Comparison of ENCODE assay signal across 11 mouse cellular contexts in genomic region chr5:118946090-118946489, GRCm38 (mm10).
A peak's percentile ranks its signal among the peaks of the same experiment; 100 is the strongest.
DNase-seq lines count a peak whose midpoint lies in the region; ATAC-seq and TF ChIP-seq lines count a peak whose summit lies in the region.
"Had no signal": no experiment of that assay in that cellular context is flagged by ENCODE, and none has a peak within 500 bp of the region (broad histone marks: within the 10 kb centered on the region; RNA-seq: fewer than 3 reads in every experiment).

No protein-coding gene starts in this region.

- DNase-seq in forebrain, embryonic 11.5 days (ENCODE audit: low spot score) = no peak
- peak; percentile 64 for DNase-seq in left cerebral cortex, postnatal 4 days
- DNase-seq in left cerebral cortex, postnatal 36 days (ENCODE audit: low spot score in 2 of 2) = no peak
- peak; percentile 52 for DNase-seq in limb, embryonic 14.5 days (ENCODE audit: low spot score)
- no peak for DNase-seq in adrenal gland, postnatal 36 days
- DNase-seq: B cell, adult 2 months; liver, postnatal 0 days had no signal

- no peaks in the 10 kb centered on the region for H3K9me3 ChIP-seq in forebrain, embryonic 13.5 days (replicated peaks)
- H3K9me3 ChIP-seq in forebrain, embryonic 11.5 days (ENCODE audit: control insufficient read depth, low read length) = no peaks in the 10 kb centered on the region
- no peaks in the 10 kb centered on the region for H3K9me3 ChIP-seq in embryonic facial prominence, embryonic 12.5 days
- no peaks in the 10 kb centered on the region for H3K9me3 ChIP-seq in limb, embryonic 14.5 days (ENCODE audit: control insufficient read depth, low read length)
- H3K9me3 ChIP-seq: neural tube, embryonic 13.5 days had no signal

- no peak for ATAC-seq in forebrain, embryonic 13.5 days
- ATAC-seq in forebrain, embryonic 11.5 days (replicated peaks; ENCODE audit: low FRiP score) = no peak
- no peak for ATAC-seq in embryonic facial prominence, embryonic 12.5 days (ENCODE audit: insufficient number of reproducible peaks, insufficient read depth, low FRiP score, low TSS enrichment)
- 0 out of 2 replicates have a peak, but pooled peaks have one; percentile 34 for ATAC-seq in limb, embryonic 14.5 days (ENCODE audit: low FRiP score, low read depth)
- no peak for ATAC-seq in granulocyte monocyte progenitor cell, adult 5-6 weeks (replicated peaks; ENCODE audit: poor library complexity, severe bottlenecking)
- ATAC-seq: liver, postnatal 0 days had no signal

- intact Hi-C loops in left cerebral cortex, postnatal 4 days (cut with DNase I) = loop anchor here (10.0 kb wide), 1 partner anchor 1119 kb away; no protein-coding TSS in a partner anchor
- intact Hi-C loops in left cerebral cortex, postnatal 36 days (cut with DNase I) = no loop called here

- 0 out of 2 replicates have a peak overlapping the region, but pooled peaks have one; percentile 12 for H3K4me2 ChIP-seq in forebrain, embryonic 13.5 days
- H3K4me2 ChIP-seq in forebrain, embryonic 11.5 days (ENCODE audit: low read depth, low read length, severe bottlenecking) = no peak overlapping the region
- no peak overlapping the region for H3K4me2 ChIP-seq in embryonic facial prominence, embryonic 12.5 days (replicated peaks)
- H3K4me2 ChIP-seq in limb, embryonic 14.5 days (replicated peaks; ENCODE audit: low read depth, low read length, severe bottlenecking) = no peak overlapping the region
- H3K4me2 ChIP-seq: neural tube, embryonic 13.5 days had no signal

- H3K36me3 ChIP-seq in forebrain, embryonic 13.5 days (ENCODE audit: poor library complexity, severe bottlenecking) = no peaks in the 10 kb centered on the region
- H3K36me3 ChIP-seq in forebrain, embryonic 11.5 days (ENCODE audit: control insufficient read depth, insufficient read depth, low read length) = no peaks in the 10 kb centered on the region
- H3K36me3 ChIP-seq in embryonic facial prominence, embryonic 12.5 days = no peaks in the 10 kb centered on the region
- no peaks in the 10 kb centered on the region for H3K36me3 ChIP-seq in limb, embryonic 14.5 days (ENCODE audit: control insufficient read depth, insufficient read depth, low read length)
- H3K36me3 ChIP-seq: neural tube, embryonic 13.5 days had no signal

- H3K27ac ChIP-seq in forebrain, embryonic 13.5 days = no peak overlapping the region
- H3K27ac ChIP-seq in forebrain, embryonic 11.5 days (ENCODE audit: low read depth, low read length) = no peak overlapping the region
- 0 out of 2 replicates have a peak overlapping the region, but pooled peaks have one; percentile 41 for H3K27ac ChIP-seq in embryonic facial prominence, embryonic 12.5 days
- H3K27ac ChIP-seq in limb, embryonic 14.5 days (replicated peaks; ENCODE audit: low read depth, low read length) = no peak overlapping the region
- H3K27ac ChIP-seq: neural tube, embryonic 13.5 days had no signal

- no peak for TF ChIP-seq POLR2A in limb, embryonic 14.5 days (IDR thresholded peaks at IDR 0.05; ENCODE audit: borderline replicate concordance, extremely low read depth, insufficient read depth, insufficient read length)

- no peak overlapping the region for H3K9ac ChIP-seq in forebrain, embryonic 13.5 days
- no peak overlapping the region for H3K9ac ChIP-seq in forebrain, embryonic 11.5 days (ENCODE audit: low read length)
- no peak overlapping the region for H3K9ac ChIP-seq in embryonic facial prominence, embryonic 12.5 days
- no peak overlapping the region for H3K9ac ChIP-seq in limb, embryonic 14.5 days (ENCODE audit: low read depth, low read length, severe bottlenecking)
- H3K9ac ChIP-seq: liver, postnatal 0 days; neural tube, embryonic 13.5 days had no signal

- peaks cover 26% of the 10 kb centered on the region; the same call in 1 of the 2 replicates for H3K27me3 ChIP-seq in forebrain, embryonic 13.5 days
- peaks cover 6% of the 10 kb centered on the region for H3K27me3 ChIP-seq in forebrain, embryonic 11.5 days (ENCODE audit: control insufficient read depth, insufficient read depth, low read length)
- H3K27me3 ChIP-seq in embryonic facial prominence, embryonic 12.5 days = no peaks in the 10 kb centered on the region
- H3K27me3 ChIP-seq in limb, embryonic 14.5 days (ENCODE audit: control insufficient read depth, insufficient read depth, low read length) = no peaks in the 10 kb centered on the region; the same call in 1 of the 2 replicates

- 12% methylated on average over 8 of the region's 8 CpGs for WGBS in forebrain, embryonic 13.5 days
- WGBS in forebrain, embryonic 11.5 days = 15% methylated on average over 8 of the region's 8 CpGs
- 20% methylated on average over 8 of the region's 8 CpGs for WGBS in embryonic facial prominence, embryonic 12.5 days
- WGBS in limb, embryonic 14.5 days = 18% methylated on average over 8 of the region's 8 CpGs

- H3K4me3 ChIP-seq in forebrain, embryonic 13.5 days = no peak overlapping the region
- no peak overlapping the region for H3K4me3 ChIP-seq in forebrain, embryonic 11.5 days (ENCODE audit: low read depth, low read length)
- no peak overlapping the region for H3K4me3 ChIP-seq in embryonic facial prominence, embryonic 12.5 days
- H3K4me3 ChIP-seq in limb, embryonic 14.5 days (replicated peaks; ENCODE audit: low read length) = no peak overlapping the region
- H3K4me3 ChIP-seq: neural tube, embryonic 13.5 days had no signal

- peaks cover 20% of the 10 kb centered on the region for H3K4me1 ChIP-seq in forebrain, embryonic 13.5 days
- no peaks in the 10 kb centered on the region; the same call in 1 of the 2 replicates for H3K4me1 ChIP-seq in forebrain, embryonic 11.5 days (replicated peaks; ENCODE audit: control insufficient read depth, insufficient read depth, low read length)
- H3K4me1 ChIP-seq in embryonic facial prominence, embryonic 12.5 days = peaks cover 18% of the 10 kb centered on the region; the same call in 1 of the 2 replicates
- peaks cover 17% of the 10 kb centered on the region for H3K4me1 ChIP-seq in limb, embryonic 14.5 days (ENCODE audit: control insufficient read depth, insufficient read depth, low read length)

Comparison
In these comparisons a context has a peak if more than half of its experiments do, and no peak if none do; other contexts are left out.
1. DNase-seq: peak in left cerebral cortex, postnatal 4 days (single experiment) and limb, embryonic 14.5 days (single experiment); none in forebrain, embryonic 11.5 days (single experiment), left cerebral cortex, postnatal 36 days (0 of 2) and adrenal gland, postnatal 36 days (0 of 2).